Mouse (Mus musculus): ENCODE results near the gene Castor2.
A peak's percentile ranks its signal among the peaks of the same experiment; 100 is the strongest.

Gene Castor2

DNA sequence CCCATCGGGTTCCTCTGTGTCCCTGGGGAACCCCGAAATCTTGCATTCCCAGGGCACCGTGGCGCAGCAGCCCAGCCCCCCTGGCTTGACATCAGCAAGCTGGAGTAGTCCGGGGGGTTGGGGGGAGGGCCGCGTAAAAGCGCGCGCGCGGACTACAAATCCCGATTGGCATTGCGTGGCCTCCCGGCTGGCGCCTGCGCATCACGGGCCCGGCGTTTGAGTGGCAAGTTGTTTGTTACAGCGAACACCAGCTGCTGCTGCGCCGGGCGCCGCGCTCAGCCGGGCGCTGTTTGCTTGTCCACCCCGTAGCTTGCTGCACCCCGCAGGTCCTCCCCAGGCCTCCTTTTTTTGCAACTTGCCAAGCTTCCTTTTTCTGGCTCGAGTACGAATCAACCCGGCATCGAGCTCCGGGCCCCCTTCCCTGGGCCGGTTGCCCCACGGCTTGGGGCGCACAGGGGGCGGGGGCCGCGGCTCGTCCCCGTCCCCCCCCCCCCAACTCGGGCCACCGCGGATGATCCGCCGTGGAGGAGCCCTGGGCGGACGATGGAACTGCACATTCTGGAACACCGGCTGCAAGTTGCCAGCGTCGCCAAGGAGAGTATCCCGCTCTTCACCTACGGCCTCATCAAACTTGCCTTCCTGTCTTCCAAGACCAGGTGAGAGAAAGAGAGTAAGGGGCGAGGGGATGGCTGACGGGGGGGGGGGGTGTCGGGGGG, at the start of gene Castor2:
Castor2 (plus strand) TSS at position 216 of the 716 bp plus-strand sequence.
- no peak for TF ChIP-seq GATA4 (IDR thresholded peaks at IDR 0.05; ENCODE audit: insufficient replicate concordance, low read length)

GRCm38 (mm10) chr5:134050711-134051110, 48.8 kb upstream of the Castor2 start:
- no peak for TF ChIP-seq GATA4 (IDR thresholded peaks at IDR 0.05; ENCODE audit: insufficient replicate concordance, low read length)

GRCm38 (mm10) chr5:134052614-134053013, 46.9 kb upstream of the Castor2 start:
- TF ChIP-seq GATA4 (IDR thresholded peaks at IDR 0.05; ENCODE audit: insufficient replicate concordance, low read length): no peak

DNA sequence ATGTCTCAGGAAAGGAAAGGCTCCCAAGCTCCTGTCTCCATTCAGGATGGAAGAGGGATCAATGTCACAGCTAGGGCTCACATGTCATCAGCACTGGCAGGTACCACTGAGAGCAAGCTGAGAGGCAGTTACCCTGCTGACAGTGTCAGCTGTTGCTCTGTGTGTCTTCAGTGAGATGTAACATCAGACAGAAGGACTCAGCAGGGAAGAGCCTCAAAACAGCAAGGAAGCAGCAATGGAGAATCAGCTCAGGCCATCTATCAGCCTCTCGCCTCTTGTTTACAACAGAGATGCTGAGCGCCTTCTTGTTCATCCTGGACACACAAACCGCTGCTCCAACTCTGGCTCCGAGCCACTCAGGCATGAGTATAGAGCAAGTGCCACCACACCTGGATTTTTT, 45.0 kb upstream of the Castor2 start:
- TF ChIP-seq GATA4 (IDR thresholded peaks at IDR 0.05; ENCODE audit: insufficient replicate concordance, low read length): no peak

DNA sequence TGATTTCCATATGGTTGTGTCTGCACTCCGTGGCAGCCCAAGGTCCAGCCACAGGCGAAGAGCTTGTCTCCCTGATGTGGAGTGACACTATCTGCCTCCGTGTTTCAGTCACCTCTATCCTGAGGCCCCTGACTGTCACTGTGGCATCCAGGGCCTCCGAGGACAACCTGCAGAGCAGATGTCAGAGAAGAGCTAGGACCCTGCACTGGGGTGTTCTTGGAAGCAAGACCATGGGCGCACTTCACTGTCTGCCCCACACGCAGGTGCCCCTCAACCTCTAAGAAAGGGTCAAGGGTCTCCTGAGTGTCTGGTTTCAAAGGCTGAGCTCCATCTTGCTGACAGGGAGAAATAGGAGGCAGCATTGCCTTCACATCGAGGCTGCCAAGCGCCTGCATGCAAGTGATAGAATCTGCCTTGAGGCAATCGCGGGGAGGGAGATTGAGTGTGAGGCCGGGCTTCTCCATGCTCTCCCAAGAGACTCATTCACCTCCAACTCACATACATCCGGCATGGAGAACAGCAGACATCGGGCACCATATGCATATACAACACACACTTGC, 40.6 kb upstream of the Castor2 start:
- TF ChIP-seq GATA4 (IDR thresholded peaks at IDR 0.05; ENCODE audit: insufficient replicate concordance, low read length): no peak

- no peak for TF ChIP-seq GATA4 (IDR thresholded peaks at IDR 0.05; ENCODE audit: insufficient replicate concordance, low read length)
Observed at GRCm38 (mm10) chr5:134063362-134064064, 36.0 kb upstream of the Castor2 start.

GRCm38 (mm10) chr5:134066261-134066660, 33.2 kb upstream of the Castor2 start:
- no peak for TF ChIP-seq GATA4 (IDR thresholded peaks at IDR 0.05; ENCODE audit: insufficient replicate concordance, low read length)

DNA sequence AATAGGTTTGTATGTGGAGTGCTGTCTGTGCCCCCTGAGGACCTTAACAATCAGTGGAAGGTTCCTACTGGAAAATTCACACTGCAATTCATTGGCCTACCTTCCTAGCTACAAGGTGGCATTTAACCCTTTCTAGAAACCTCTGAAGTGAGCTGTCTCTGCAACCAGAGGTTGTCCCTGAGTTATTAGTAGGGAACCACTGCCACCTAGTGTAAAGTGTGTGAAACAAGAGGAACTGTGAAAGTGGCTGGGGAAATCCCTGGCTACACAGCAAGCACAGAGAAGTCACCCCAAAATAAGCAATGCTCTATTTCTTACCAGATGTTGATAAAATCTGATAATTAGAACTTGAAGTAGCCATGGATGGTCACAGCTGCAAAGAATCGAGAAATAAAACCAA, 31.6 kb upstream of the Castor2 start:
- TF ChIP-seq GATA4 (IDR thresholded peaks at IDR 0.05; ENCODE audit: insufficient replicate concordance, low read length): no peak

- no peak for TF ChIP-seq GATA4 (IDR thresholded peaks at IDR 0.05; ENCODE audit: insufficient replicate concordance, low read length)
Observed at GRCm38 (mm10) chr5:134073512-134074041, 25.9 kb upstream of the Castor2 start.

GRCm38 (mm10) chr5:134074368-134074767, 25.1 kb upstream of the Castor2 start:
- TF ChIP-seq GATA4 (IDR thresholded peaks at IDR 0.05; ENCODE audit: insufficient replicate concordance, low read length): no peak

DNA sequence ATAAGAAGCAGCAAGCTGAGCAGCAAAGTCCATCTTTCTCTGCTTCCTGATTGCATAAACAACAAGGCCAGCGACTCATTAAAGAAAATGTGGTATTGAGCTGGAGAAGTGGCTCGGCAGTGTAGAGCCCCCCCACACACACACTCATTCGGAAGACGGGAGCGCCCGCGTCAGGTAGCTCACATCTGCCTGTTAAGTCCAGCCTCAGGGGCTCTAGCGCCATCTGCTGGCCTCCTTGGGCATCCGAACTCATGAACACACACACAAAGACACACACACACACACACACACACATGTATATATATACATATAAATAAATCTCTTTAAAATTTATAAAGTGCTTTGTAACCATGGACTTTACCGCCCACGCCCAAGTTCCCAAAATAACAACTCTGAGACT, 23.3 kb upstream of the Castor2 start:
- no peak for TF ChIP-seq GATA4 (IDR thresholded peaks at IDR 0.05; ENCODE audit: insufficient replicate concordance, low read length)

- peak; percentile 16; the same call in 1 of the 2 replicates for TF ChIP-seq GATA4 (IDR thresholded peaks at IDR 0.05; ENCODE audit: insufficient replicate concordance, low read length)
Observed at GRCm38 (mm10) chr5:134080685-134081548, 18.6 kb upstream of the Castor2 start.

DNA sequence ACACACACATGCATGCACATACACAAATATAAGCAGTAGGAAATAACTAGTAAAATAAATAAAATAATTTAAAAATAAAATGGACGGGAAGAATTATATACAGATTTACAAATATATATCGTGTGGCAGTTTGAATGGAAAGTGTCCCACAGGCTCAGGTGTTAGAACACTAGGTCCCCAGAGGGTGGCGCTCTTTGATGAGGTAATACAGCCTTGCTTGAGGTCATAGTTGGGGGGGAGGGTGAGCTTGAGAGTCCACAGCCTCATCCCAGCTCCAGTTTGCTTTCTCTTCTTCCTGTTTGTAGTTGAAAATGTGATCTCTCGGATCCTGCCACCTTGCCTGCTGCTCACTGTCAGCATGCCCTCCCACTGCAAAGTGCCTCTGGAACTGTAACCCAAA, 14.3 kb upstream of the Castor2 start:
- no peak for TF ChIP-seq GATA4 (IDR thresholded peaks at IDR 0.05; ENCODE audit: insufficient replicate concordance, low read length)

GRCm38 (mm10) chr5:134085887-134086639, 13.4 kb upstream of the Castor2 start:
- no peak for TF ChIP-seq GATA4 (IDR thresholded peaks at IDR 0.05; ENCODE audit: insufficient replicate concordance, low read length)

Data from liver, adult (tissue).